Comparison of ENCODE assay signal across 14 mouse cellular contexts in genomic region chr3:89796358-89796757, GRCm38 (mm10). TPM values are rescaled to one million over a fixed set of nuclear protein-coding genes. Genes with fewer than 3 reads are reported as not detected.
A peak's percentile ranks its signal among the peaks of the same experiment; 100 is the strongest.
DNase-seq lines count a peak whose midpoint lies in the region; ATAC-seq and TF ChIP-seq lines count a peak whose summit lies in the region.
"Had no signal": no experiment of that assay in that cellular context is flagged by ENCODE, and none has a peak within 500 bp of the region (broad histone marks: within the 10 kb centered on the region; RNA-seq: fewer than 3 reads in every experiment).

No protein-coding gene starts in this region.

- peak; percentile 31 to 70 for DNase-seq in heart, adult 18-20 months
- DNase-seq in heart, postnatal 25 days (ENCODE audit: low spot score): no peak
- peak; percentile 37 for DNase-seq in lung, postnatal 0 days (ENCODE audit: low spot score)
- DNase-seq in lung, postnatal 14 days: no peak
- peak; percentile 28 to 42 for DNase-seq in heart, postnatal 10 days
- peak; percentile 64 for DNase-seq in splenic B cell, adult 2 months (ENCODE audit: low read depth, low spot score)
- no peak for DNase-seq in layer of hippocampus, postnatal 36 days
- no peak for DNase-seq in right cerebral cortex, postnatal 36 days (ENCODE audit: low spot score in 2 of 2)

- no peak for ATAC-seq in lung, postnatal 0 days
- ATAC-seq: CD4-positive, CD25-positive, alpha-beta regulatory T cell, adult 4 months; forebrain, embryonic 16.5 days had no signal

- no peak overlapping the region for H3K27ac ChIP-seq in lung, postnatal 0 days (ENCODE audit: low read length)
- H3K27ac ChIP-seq: hindbrain, embryonic 10.5 days; limb, embryonic 10.5 days; midbrain, embryonic 12.5 days; stomach, embryonic 15.5 days had no signal

- H3K36me3 ChIP-seq in lung, postnatal 0 days (ENCODE audit: insufficient read depth, low read length): no peaks in the 10 kb centered on the region
- H3K36me3 ChIP-seq in splenic B cell, adult 2 months (ENCODE audit: control insufficient read depth, insufficient read depth, low read length, poor library complexity, severe bottlenecking): no peaks in the 10 kb centered on the region
- H3K36me3 ChIP-seq: hindbrain, embryonic 10.5 days; limb, embryonic 10.5 days; midbrain, embryonic 12.5 days; stomach, embryonic 15.5 days had no signal

- no peaks in the 10 kb centered on the region for H3K4me1 ChIP-seq in lung, postnatal 0 days (ENCODE audit: insufficient read depth, low read depth, low read length)

- WGBS in lung, postnatal 0 days: 37% methylated on average over 4 of the region's 4 CpGs

- no peak overlapping the region for H3K4me3 ChIP-seq in lung, postnatal 0 days (ENCODE audit: low read depth, low read length)
- H3K4me3 ChIP-seq: hindbrain, embryonic 10.5 days; limb, embryonic 10.5 days; midbrain, embryonic 12.5 days; stomach, embryonic 15.5 days had no signal

- no peak overlapping the region for H3K9ac ChIP-seq in lung, postnatal 0 days (replicated peaks; ENCODE audit: low read depth)
- H3K9ac ChIP-seq: midbrain, embryonic 12.5 days; stomach, embryonic 15.5 days had no signal

- H3K27me3 ChIP-seq in lung, postnatal 0 days (replicated peaks; ENCODE audit: insufficient read depth, low read length): no peaks in the 10 kb centered on the region
- H3K27me3 ChIP-seq in splenic B cell, adult 2 months (ENCODE audit: control insufficient read depth, insufficient read depth, low read length, poor library complexity, severe bottlenecking): no peaks in the 10 kb centered on the region
- H3K27me3 ChIP-seq: midbrain, embryonic 12.5 days; stomach, embryonic 15.5 days had no signal

- TF ChIP-seq CTCF in lung, postnatal 0 days (IDR thresholded peaks at IDR 0.05): no peak

- intact Hi-C loops in heart, postnatal 25 days (cut with DNase I): no loop called here
- intact Hi-C loops in heart, postnatal 10 days (cut with DNase I): no loop called here

- no peaks in the 10 kb centered on the region for H3K9me3 ChIP-seq in lung, postnatal 0 days (ENCODE audit: low read length)
- H3K9me3 ChIP-seq: hindbrain, embryonic 10.5 days; limb, embryonic 10.5 days; midbrain, embryonic 12.5 days; stomach, embryonic 15.5 days had no signal

- TF ChIP-seq EP300 in lung, postnatal 0 days (IDR thresholded peaks at IDR 0.05): no peak

- H3K4me2 ChIP-seq in lung, postnatal 0 days (replicated peaks; ENCODE audit: low read depth, low read length): no peak overlapping the region
- H3K4me2 ChIP-seq: midbrain, embryonic 12.5 days; stomach, embryonic 15.5 days had no signal

RNA-seq across cellular contexts. Expression of gene Ube2q1, which starts 22.9 kb away (rescaled TPM):
- total RNA-seq in heart, adult 18-20 months (2021): 10 to 100 TPM; 25.9 to 26.1 TPM
- total RNA-seq in heart, postnatal 25 days (2021): 10 to 100 TPM; 21.2 to 27.5 TPM
- 12.4 and 13.4 TPM in 2 replicates for polyA plus RNA-seq in lung, postnatal 0 days (2015; fragmentation: Nextera tagmentation; extraction: Ambion mirVana)
- 10 to 100 TPM; 32.3 to 37.3 TPM for total RNA-seq in heart, postnatal 10 days (2021)
- total RNA-seq in layer of hippocampus, postnatal 36 days (2021): 10 to 100 TPM; 92.1 to 96.4 TPM

RNA-seq across cellular contexts. Expression of gene Chrnb2, which starts 31.9 kb away (rescaled TPM):
- total RNA-seq in heart, adult 18-20 months (2021): under 1 TPM in 1 of 2 experiments, not detected in 1; 0.18 TPM
- under 1 TPM; 0.08 to 0.13 TPM for total RNA-seq in heart, postnatal 25 days (2021)
- polyA plus RNA-seq in lung, postnatal 0 days (2015; fragmentation: Nextera tagmentation; extraction: Ambion mirVana): 0.17 and 0.27 TPM in 2 replicates
- total RNA-seq in heart, postnatal 10 days (2021): under 1 TPM; 0.12 to 0.22 TPM
- total RNA-seq in layer of hippocampus, postnatal 36 days (2021): 10 to 100 TPM; 29.6 to 30.2 TPM

RNA-seq across cellular contexts. Expression of gene She, which starts 34.8 kb away (rescaled TPM):
- 10 to 100 TPM; 10.0 to 10.5 TPM for total RNA-seq in heart, adult 18-20 months (2021)
- 10 to 100 TPM; 12.1 to 14.7 TPM for total RNA-seq in heart, postnatal 25 days (2021)
- polyA plus RNA-seq in lung, postnatal 0 days (2015; fragmentation: Nextera tagmentation; extraction: Ambion mirVana): 11.2 and 12.1 TPM in 2 replicates
- 10 to 100 TPM; 24.8 to 25.3 TPM for total RNA-seq in heart, postnatal 10 days (2021)
- total RNA-seq in layer of hippocampus, postnatal 36 days (2021): 1 to 10 TPM; 2.4 to 2.9 TPM

Comparison
In these comparisons a context has a peak if more than half of its experiments do, and no peak if none do; other contexts are left out.
1. DNase-seq: peak in heart, adult 18-20 months (2 of 2), lung, postnatal 0 days (single experiment), heart, postnatal 10 days (2 of 2) and splenic B cell, adult 2 months (single experiment); none in heart, postnatal 25 days (single experiment), lung, postnatal 14 days (single experiment), layer of hippocampus, postnatal 36 days (0 of 2) and right cerebral cortex, postnatal 36 days (0 of 2).
2. RNA of gene Chrnb2, which starts 31.9 kb away (total RNA-seq): 29.6 to 30.2 TPM in layer of hippocampus, postnatal 36 days; 0.12 to 0.22 TPM in heart, postnatal 10 days, 0.18 TPM in heart, adult 18-20 months and 0.08 to 0.13 TPM in heart, postnatal 25 days; every median in the first group is over 10 times any median in the second.